Mouse (Mus musculus) erythroblast, embryonic 14.5 days (primary cell): ENCODE data around the gene Ehd4. TPM values are rescaled to one million over a fixed set of nuclear protein-coding genes. Genes with fewer than 3 reads are reported as not detected.

ENCODE experiments used
- H3K27me3 ChIP-seq: 2 replicates; pipeline ENCODE4 v1.6.1; 2012; ENCODE audit warnings: inconsistent platforms; ENCODE audit not compliant: control insufficient read depth
- H3K36me3 ChIP-seq: 2 replicates; pipeline ENCODE4 v1.6.1; 2012; ENCODE audit warnings: mild to moderate bottlenecking, inconsistent platforms; ENCODE audit not compliant: control insufficient read depth
- H3K4me1 ChIP-seq: 2 replicates; pipeline ENCODE4 v1.6.1; 2012; ENCODE audit warnings: inconsistent platforms; ENCODE audit not compliant: control insufficient read depth
- H3K4me3 ChIP-seq: replicated peaks from 2 replicates; pipeline ENCODE3; 2012; ENCODE audit warnings: moderate library complexity, mild to moderate bottlenecking, inconsistent platforms
- H3K9me3 ChIP-seq: 2 replicates; pipeline ENCODE4 v1.6.1; 2012; ENCODE audit warnings: low read length, inconsistent platforms, mixed read lengths; ENCODE audit not compliant: control insufficient read depth
- GATA1 ChIP-seq: IDR thresholded peaks from 2 replicates; pipeline ENCODE4 v1.6.1; 2012; ENCODE audit warnings: low read length, inconsistent platforms, mixed read lengths
- TAL1 ChIP-seq: IDR thresholded peaks from 3 replicates; pipeline ENCODE4 v1.6.1; 2012; ENCODE audit warnings: low read length, inconsistent platforms, mixed read lengths
- polyA plus RNA-seq: library from polyadenylated mRNA; stranded (reverse); fragments of >175 nt; gene quantifications from 2 replicates; pipeline ENCODE4 v1.2.3, GENCODE M21; 2012

Ehd4 gene
- polyA plus RNA-seq, 1 experiment = 1.1 TPM

GRCm38 (mm10) chr2:120044101-120044603, 110.3 kb downstream of the Ehd4 start:
- H3K36me3 ChIP-seq = peaks cover 13% of the 10 kb centered on the region
- H3K4me1 ChIP-seq = peaks cover 9% of the 10 kb centered on the region
- H3K27me3 ChIP-seq = no peaks in the 10 kb centered on the region
- no peak overlapping the region for H3K4me3 ChIP-seq
- TF ChIP-seq GATA1 (no peak), TAL1 (no peak)
- no peaks in the 10 kb centered on the region for H3K9me3 ChIP-seq

GRCm38 (mm10) chr2:120040991-120041390, 113.4 kb downstream of the Ehd4 start:
- no peak for TF ChIP-seq GATA1
- no peak for TF ChIP-seq TAL1

More at GRCm38 (mm10) chr2:120040991-120041390, 113.4 kb downstream of the Ehd4 start:
- Histone ChIP-seq H3K36me3 (peaks cover 15% of the 10 kb centered on the region), H3K4me1 (peaks cover 9% of the 10 kb centered on the region), H3K9me3 (no peaks in the 10 kb centered on the region), H3K27me3 (no peaks in the 10 kb centered on the region), H3K4me3 (no peak overlapping the region)

Other genes starting within 250 kb of the Ehd4 start
- 0.02 TPM in 2 replicates for gene Mapkbp1, start 181.9 kb downstream of the Ehd4 start, polyA plus RNA-seq
- gene Jmjd7, start 127.1 kb downstream of the Ehd4 start, polyA plus RNA-seq = 0.44 and 0.82 TPM in 2 replicates
- 0.01 TPM in 1 of 2 replicates, not detected in the other for gene Gm28042, start 127.1 kb downstream of the Ehd4 start, polyA plus RNA-seq
- gene Pla2g4b, start 121.2 kb downstream of the Ehd4 start, polyA plus RNA-seq = 0.30 and 0.55 TPM in 2 replicates
- 0.01 TPM in 1 of 2 replicates, not detected in the other for gene Pla2g4e, start 90.7 kb upstream of the Ehd4 start, polyA plus RNA-seq
- not detected in 2 replicates for gene Pla2g4d, start 134.6 kb upstream of the Ehd4 start, polyA plus RNA-seq
- gene Pla2g4f, start 159.6 kb upstream of the Ehd4 start, polyA plus RNA-seq = not detected in 2 replicates
- gene Vps39, start 198.5 kb upstream of the Ehd4 start, polyA plus RNA-seq = 0.11 and 0.48 TPM in 2 replicates
- gene Ganc, start 249.3 kb upstream of the Ehd4 start, polyA plus RNA-seq = 0.06 and 0.08 TPM in 2 replicates
- 0.14 and 0.19 TPM in 2 replicates for gene Tmem87a, start 249.5 kb upstream of the Ehd4 start, polyA plus RNA-seq